Mouse (Mus musculus) liver, postnatal 0 days (tissue): ENCODE measurements around the gene Cacna1a.

Experiments used
- CTCF ChIP-seq: sonication (generic); IDR thresholded peaks from 2 replicates; pipeline ENCODE4 v1.5.1; 2016; ENCODE audit warnings: antibody characterized with exemption, low read depth
- EP300 ChIP-seq: IDR thresholded peaks from 2 replicates; pipeline ENCODE4 v1.6.1; 2016; ENCODE audit warnings: antibody characterized with exemption, low read depth, mild to moderate bottlenecking

GRCm38 (mm10) chr8:84640617-84641294 is 252.5 kb downstream of the Cacna1a start:
- no peak for TF ChIP-seq CTCF
- no peak for TF ChIP-seq EP300
